Mouse (Mus musculus): ENCODE data around the gene Pigg. TPM values are rescaled to one million over a fixed set of nuclear protein-coding genes. Genes with fewer than 3 reads are reported as not detected.
"Not testable (repeated sequence)": the region's sequence is repeated elsewhere in the genome, so short reads cannot be mapped to it uniquely, and the experiment has no call there.

Pigg gene
- 6.7 and 7.0 TPM in 2 replicates for polyA plus RNA-seq (2015; fragmentation: Nextera tagmentation; extraction: Ambion mirVana)

- Histone ChIP-seq H3K9me3 (no peaks in the 10 kb centered on the region), H3K27ac (peak within 1 kb of the TSS; percentile 76), H3K9ac (peak within 1 kb of the TSS; percentile 65), H3K27me3 (no peaks in the 10 kb centered on the region), H3K4me3 (peak within 1 kb of the TSS; percentile 72), H3K4me2 (peak within 1 kb of the TSS; percentile 60), H3K36me3 (no peaks in the 10 kb centered on the region), H3K4me1 (peaks cover 6% of the 10 kb centered on the region)
- WGBS: under 1% methylated on average over 57 of the region's 57 CpGs
- ATAC-seq (ENCODE audit: insufficient number of reproducible peaks, low FRiP score, low TSS enrichment, low read depth): peak; percentile 96
These were observed at the start of gene Pigg for GRCm38 (mm10) chr5:108312224-108313064. Gene Pigg (plus strand): TSS chr5:108312609.

GRCm38 (mm10) chr5:108262722-108263121, 49.7 kb upstream of the Pigg start:
- Histone ChIP-seq H3K4me3 (no peak overlapping the region), H3K36me3 (no peaks in the 10 kb centered on the region), H3K27ac (peak overlapping the region; percentile 54; the same call in 1 of the 2 replicates), H3K4me2 (no peak overlapping the region; the same call in 1 of the 2 replicates), H3K27me3 (no peaks in the 10 kb centered on the region), H3K9me3 (no peaks in the 10 kb centered on the region), H3K4me1 (peaks cover 4% of the 10 kb centered on the region), H3K9ac (no peak overlapping the region)
- 27% methylated on average over 4 of the region's 4 CpGs for WGBS
- ATAC-seq (ENCODE audit: insufficient number of reproducible peaks, low FRiP score, low TSS enrichment, low read depth): no peak

GRCm38 (mm10) chr5:108263785-108264184, 48.6 kb upstream of the Pigg start:
- not testable (repeated sequence) for H3K9me3 ChIP-seq; H3K4me3 ChIP-seq; H3K4me2 ChIP-seq; ATAC-seq (ENCODE audit: insufficient number of reproducible peaks, low FRiP score, low TSS enrichment, low read depth); H3K36me3 ChIP-seq; H3K4me1 ChIP-seq; H3K27me3 ChIP-seq; H3K27ac ChIP-seq; H3K9ac ChIP-seq
- WGBS: 87% methylated on average over 1 of the region's 1 CpGs

GRCm38 (mm10) chr5:108266990-108267389, 45.4 kb upstream of the Pigg start:
- Histone ChIP-seq H3K36me3 (no peaks in the 10 kb centered on the region), H3K27ac (no peak overlapping the region), H3K4me2 (no peak overlapping the region), H3K4me1 (peaks cover 17% of the 10 kb centered on the region), H3K27me3 (no peaks in the 10 kb centered on the region), H3K9me3 (no peaks in the 10 kb centered on the region), H3K9ac (no peak overlapping the region), H3K4me3 (no peak overlapping the region)
- no peak for ATAC-seq (ENCODE audit: insufficient number of reproducible peaks, low FRiP score, low TSS enrichment, low read depth)

GRCm38 (mm10) chr5:108268127-108269062, 44.0 kb upstream of the Pigg start, which contains the start of gene Dr1:
Gene Dr1 (plus strand): TSS chr5:108268897.
- peak within 1 kb of the TSS; percentile 74 for H3K4me2 ChIP-seq
- peak within 1 kb of the TSS; percentile 97 for H3K9ac ChIP-seq
- 2% methylated on average over 55 of the region's 55 CpGs for WGBS
- H3K4me3 ChIP-seq: peak within 1 kb of the TSS; percentile 98
- no peaks in the 10 kb centered on the region for H3K9me3 ChIP-seq
- no peaks in the 10 kb centered on the region for H3K27me3 ChIP-seq
- peak; percentile 96 for ATAC-seq (ENCODE audit: insufficient number of reproducible peaks, low FRiP score, low TSS enrichment, low read depth)
- H3K4me1 ChIP-seq: peaks cover 13% of the 10 kb centered on the region; the same call in 1 of the 2 replicates
- peaks cover 7% of the 10 kb centered on the region; the same call in 1 of the 2 replicates for H3K36me3 ChIP-seq
- peak within 1 kb of the TSS; percentile 95 for H3K27ac ChIP-seq

- H3K4me3 ChIP-seq: peak overlapping the region; percentile 98
- peaks cover 13% of the 10 kb centered on the region; the same call in 1 of the 2 replicates for H3K4me1 ChIP-seq
- peak overlapping the region; percentile 97 for H3K9ac ChIP-seq
- peaks cover 9% of the 10 kb centered on the region; the same call in 1 of the 2 replicates for H3K36me3 ChIP-seq
- ATAC-seq (ENCODE audit: insufficient number of reproducible peaks, low FRiP score, low TSS enrichment, low read depth): peak; percentile 48
- H3K27ac ChIP-seq: peak overlapping the region; percentile 95
- H3K27me3 ChIP-seq: no peaks in the 10 kb centered on the region
- WGBS: under 1% methylated on average over 44 of the region's 44 CpGs
- no peaks in the 10 kb centered on the region for H3K9me3 ChIP-seq
- H3K4me2 ChIP-seq: peak overlapping the region; percentile 74
These were observed 43.2 kb upstream of the Pigg start for GRCm38 (mm10) chr5:108269063-108269810.

- peaks cover 9% of the 10 kb centered on the region; the same call in 1 of the 2 replicates for H3K36me3 ChIP-seq
- no peak for ATAC-seq (ENCODE audit: insufficient number of reproducible peaks, low FRiP score, low TSS enrichment, low read depth)
- H3K9ac ChIP-seq: peak overlapping the region; percentile 97
- H3K4me3 ChIP-seq: peak overlapping the region; percentile 98
- WGBS: 11% methylated on average over 7 of the region's 7 CpGs
- no peak overlapping the region; the same call in 1 of the 2 replicates for H3K27ac ChIP-seq
- peak overlapping the region; percentile 74 for H3K4me2 ChIP-seq
- peaks cover 13% of the 10 kb centered on the region; the same call in 1 of the 2 replicates for H3K4me1 ChIP-seq
- no peaks in the 10 kb centered on the region for H3K27me3 ChIP-seq
- no peaks in the 10 kb centered on the region for H3K9me3 ChIP-seq
These were observed 42.6 kb upstream of the Pigg start for GRCm38 (mm10) chr5:108269811-108270151.

GRCm38 (mm10) chr5:108270415-108270814, 42.0 kb upstream of the Pigg start:
- Histone ChIP-seq H3K36me3 (peaks cover 13% of the 10 kb centered on the region), H3K9me3 (no peaks in the 10 kb centered on the region), H3K9ac (peak overlapping the region; percentile 97; the same call in 1 of the 2 replicates), H3K4me1 (peaks cover 13% of the 10 kb centered on the region; the same call in 1 of the 2 replicates), H3K27ac (no peak overlapping the region), H3K4me3 (peak overlapping the region; percentile 98), H3K27me3 (no peaks in the 10 kb centered on the region), H3K4me2 (peak overlapping the region; percentile 74)
- WGBS: 38% methylated on average over 9 of the region's 9 CpGs
- no peak for ATAC-seq (ENCODE audit: insufficient number of reproducible peaks, low FRiP score, low TSS enrichment, low read depth)

GRCm38 (mm10) chr5:108271345-108271744, 41.1 kb upstream of the Pigg start:
- Histone ChIP-seq H3K4me1 (peaks cover 13% of the 10 kb centered on the region; the same call in 1 of the 2 replicates), H3K36me3 (peaks cover 13% of the 10 kb centered on the region)
- H3K27me3 ChIP-seq; H3K9me3 ChIP-seq; ATAC-seq (ENCODE audit: insufficient number of reproducible peaks, low FRiP score, low TSS enrichment, low read depth); H3K9ac ChIP-seq; H3K4me3 ChIP-seq; H3K27ac ChIP-seq; H3K4me2 ChIP-seq: not testable (repeated sequence)
- 91% methylated on average over 6 of the region's 6 CpGs for WGBS

- Histone ChIP-seq H3K4me3 (no peak overlapping the region), H3K27ac (no peak overlapping the region), H3K27me3 (no peaks in the 10 kb centered on the region), H3K36me3 (no peaks in the 10 kb centered on the region), H3K4me2 (no peak overlapping the region), H3K9ac (no peak overlapping the region), H3K4me1 (no peaks in the 10 kb centered on the region), H3K9me3 (no peaks in the 10 kb centered on the region)
- WGBS: 79% methylated on average over 2 of the region's 2 CpGs
- ATAC-seq (ENCODE audit: insufficient number of reproducible peaks, low FRiP score, low TSS enrichment, low read depth): no peak
These were observed 25.5 kb upstream of the Pigg start for GRCm38 (mm10) chr5:108286957-108287356.

- H3K9me3 ChIP-seq: no peaks in the 10 kb centered on the region
- 67% methylated on average over 2 of the region's 3 CpGs for WGBS
- no peak overlapping the region for H3K4me2 ChIP-seq
- no peaks in the 10 kb centered on the region for H3K36me3 ChIP-seq
- H3K27me3 ChIP-seq: no peaks in the 10 kb centered on the region
- H3K27ac ChIP-seq: no peak overlapping the region
- no peaks in the 10 kb centered on the region for H3K4me1 ChIP-seq
- ATAC-seq (ENCODE audit: insufficient number of reproducible peaks, low FRiP score, low TSS enrichment, low read depth): no peak
- no peak overlapping the region for H3K4me3 ChIP-seq
- H3K9ac ChIP-seq: no peak overlapping the region
These were observed 10.8 kb upstream of the Pigg start for GRCm38 (mm10) chr5:108301567-108301966.

All from limb, embryonic 15.5 days (tissue).